Mouse (Mus musculus) right cerebral cortex, adult 18-20 months (tissue): ENCODE results near the gene Dupd1.
A peak's percentile ranks its signal among the peaks of the same experiment; 100 is the strongest.
"Not testable (repeated sequence)": the region's sequence is repeated elsewhere in the genome, so short reads cannot be mapped to it uniquely, and the experiment has no call there.

Experiments used
- DNase-seq: peaks from one replicate; pipeline ENCODE4 v3.0.0; 2022; ENCODE audit warnings: mixed read lengths

Dupd1 gene

DNA sequence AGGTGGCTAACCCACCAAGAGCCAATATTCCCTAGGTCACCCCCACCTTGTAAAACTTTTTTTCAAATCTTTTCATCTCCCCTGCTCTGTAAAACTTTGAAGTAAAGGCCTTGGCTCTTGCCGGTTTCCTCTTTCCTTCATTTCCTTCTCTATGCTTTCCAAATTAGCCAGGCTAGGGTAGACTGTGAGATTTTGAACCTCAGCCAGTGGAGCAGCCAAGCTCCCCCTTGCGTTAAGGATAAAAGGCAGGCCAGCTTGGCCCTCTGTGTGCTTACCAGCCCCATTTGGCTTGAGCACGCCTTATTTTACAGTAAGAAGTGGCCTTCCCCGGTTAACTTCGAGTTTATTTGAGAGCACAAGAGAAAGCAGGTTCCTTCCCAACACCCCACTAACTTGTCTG, 39.9 kb downstream of the Dupd1 start:
- no peak for DNase-seq

- DNase-seq, result no peak
These were observed 41.3 kb downstream of the Dupd1 start for GRCm38 (mm10) chr14:21673100-21673499.

- DNase-seq, result not testable (repeated sequence)
These were observed 43.9 kb downstream of the Dupd1 start for GRCm38 (mm10) chr14:21670422-21671006.

GRCm38 (mm10) chr14:21669633-21670421, 44.5 kb downstream of the Dupd1 start:
- DNase-seq, result no peak

DNA sequence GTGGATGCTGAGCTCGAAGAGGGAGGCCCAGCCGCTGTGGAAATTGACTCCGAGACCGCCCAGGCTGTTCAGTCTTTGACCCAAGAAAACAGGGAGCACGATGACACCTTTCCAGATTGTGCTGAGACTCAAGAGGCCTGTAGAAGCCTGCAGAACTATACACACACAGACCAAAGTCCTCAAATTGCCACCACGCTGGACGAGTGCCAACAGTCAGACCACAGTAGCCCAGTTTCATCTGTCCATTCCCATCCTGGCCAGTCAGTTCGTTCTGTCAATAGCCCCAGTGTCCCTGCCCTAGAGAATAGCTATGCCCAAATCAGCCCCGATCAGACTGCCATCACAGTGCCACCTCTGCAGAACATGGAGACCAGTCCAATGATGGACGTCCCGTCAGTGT, 45.2 kb downstream of the Dupd1 start:
- no peak for DNase-seq

DNA sequence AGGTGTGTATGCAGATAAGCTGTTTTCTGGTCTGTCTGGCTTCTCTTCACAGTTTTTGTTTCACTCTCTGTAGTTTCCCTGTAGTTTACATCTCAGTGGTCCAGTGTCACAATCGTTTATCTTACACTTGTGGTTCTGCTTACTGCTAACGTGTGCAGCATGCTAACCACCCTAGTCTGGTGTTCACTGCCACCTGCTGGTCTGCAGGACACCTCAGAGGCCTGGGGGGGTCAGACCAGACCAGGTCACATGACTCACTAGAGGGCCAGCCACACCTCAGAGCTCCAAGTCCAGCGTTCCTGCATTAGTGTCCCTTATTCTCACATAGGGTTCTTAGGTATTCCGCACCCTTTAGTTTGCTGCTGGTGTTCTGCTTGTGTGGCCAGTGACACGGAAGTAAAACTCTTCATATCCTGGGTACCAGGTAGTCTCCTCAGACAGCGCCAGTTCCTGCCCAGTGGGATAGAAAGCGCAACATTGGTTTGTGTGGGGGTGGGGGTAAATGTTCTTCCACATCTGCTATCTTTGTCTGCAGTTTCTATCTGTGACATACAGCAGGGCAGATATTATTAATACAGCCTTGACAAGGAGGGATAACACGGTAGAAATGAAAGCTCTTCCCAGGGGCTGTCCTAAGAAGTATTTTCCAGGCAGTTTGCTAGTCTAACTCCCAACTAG, 51.8 kb downstream of the Dupd1 start:
- no peak for DNase-seq

DNA sequence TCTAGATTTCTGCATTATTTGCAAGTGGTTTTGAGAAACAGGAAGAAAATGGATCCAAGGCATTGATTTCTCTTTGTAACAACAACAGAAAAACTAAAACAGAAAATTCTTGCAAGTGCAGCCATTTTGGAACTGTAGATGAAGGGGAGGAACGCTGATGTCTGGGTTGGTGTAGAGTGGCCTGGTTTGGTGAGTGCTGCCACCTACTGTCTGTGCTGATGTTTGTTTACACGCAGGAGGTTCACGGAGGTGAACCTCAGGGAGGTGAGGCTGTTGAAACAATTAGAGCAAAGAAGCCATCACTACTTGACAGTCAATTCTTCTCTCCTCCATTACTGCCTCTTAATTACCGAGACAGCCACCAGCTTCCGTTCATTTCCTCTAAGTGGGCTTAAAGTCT, 54.7 kb downstream of the Dupd1 start:
- peak; percentile 63 for DNase-seq

- DNase-seq, result no peak
These were observed 55.2 kb downstream of the Dupd1 start for GRCm38 (mm10) chr14:21659155-21659554.

DNA sequence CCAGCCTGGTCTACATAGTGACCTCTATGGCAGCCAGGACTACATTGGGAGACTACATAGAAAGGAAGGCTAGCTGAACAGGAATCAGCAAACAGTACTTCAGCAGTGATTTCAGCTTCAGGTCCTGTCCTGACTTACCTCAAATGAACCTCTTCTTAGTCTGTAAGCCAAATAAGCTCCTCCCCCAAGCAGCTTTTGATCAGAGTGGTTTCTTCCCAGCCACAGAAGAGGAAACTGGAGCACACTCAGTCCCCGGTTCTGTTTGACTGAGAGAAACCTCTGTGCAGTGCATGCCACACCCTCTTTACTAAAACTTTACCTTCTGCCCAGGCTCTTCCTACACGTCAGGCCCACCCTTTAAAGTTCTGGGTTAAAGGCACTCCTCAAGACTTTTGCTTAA, 60.6 kb downstream of the Dupd1 start:
- no peak for DNase-seq

DNA sequence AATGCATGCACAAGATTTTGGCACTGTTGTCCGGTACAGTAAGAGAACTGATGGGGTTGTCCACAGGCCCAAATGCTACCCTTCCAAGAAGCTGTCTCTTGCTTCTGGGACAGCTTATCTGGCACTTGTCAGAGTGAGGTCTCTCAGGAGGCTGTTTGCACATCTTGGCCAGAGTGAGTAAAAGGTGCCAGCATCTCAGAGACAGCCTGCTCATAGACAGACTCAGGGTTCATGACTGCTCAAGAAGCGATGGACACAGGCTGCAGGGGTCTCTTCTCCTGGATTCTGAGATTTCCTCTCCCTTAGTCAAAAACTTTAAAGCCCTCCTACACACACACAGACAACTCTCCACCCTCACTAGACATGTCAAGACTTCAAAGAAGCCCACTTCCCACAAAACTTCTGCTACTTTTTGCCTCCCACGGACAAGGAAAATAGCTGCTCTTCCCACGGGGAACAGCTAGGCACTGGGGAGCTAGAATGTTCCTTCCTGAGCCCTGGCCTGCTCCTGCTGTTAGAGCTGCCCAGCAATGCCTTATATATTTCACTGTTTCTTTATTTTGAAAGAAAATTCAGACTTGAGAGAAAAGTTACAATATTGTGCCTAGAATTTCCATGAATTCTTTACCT, 73.5 kb downstream of the Dupd1 start:
- DNase-seq, result peak; percentile 72

- peak; percentile 45 for DNase-seq
These were observed 77.8 kb downstream of the Dupd1 start for GRCm38 (mm10) chr14:21636548-21636947.

DNA sequence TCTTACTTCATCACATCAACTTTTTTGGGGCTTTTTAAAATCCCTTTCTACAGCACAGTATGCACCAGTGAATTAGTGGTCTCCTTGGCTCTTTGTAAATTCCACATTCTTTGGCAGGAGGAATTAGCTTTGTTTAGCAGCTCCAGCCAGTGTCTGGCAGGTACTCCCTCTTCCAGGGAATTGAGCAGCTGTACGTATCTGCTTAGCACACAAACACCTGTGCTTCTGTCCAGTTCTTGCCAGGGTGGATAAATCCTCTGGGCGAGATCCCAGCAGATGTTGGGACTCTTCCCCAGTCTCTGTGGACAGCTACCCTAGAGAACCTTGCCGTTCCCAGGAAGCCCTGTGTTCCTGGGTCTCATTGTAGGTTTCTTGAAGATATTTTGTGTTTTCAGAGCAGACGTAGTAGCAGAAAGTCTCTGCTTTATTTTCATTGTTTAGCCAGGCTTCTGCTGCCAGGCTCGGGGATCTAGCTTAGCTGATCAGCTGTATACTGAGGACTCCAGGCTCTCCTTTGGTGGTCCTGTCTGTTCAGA, 82.6 kb downstream of the Dupd1 start:
- DNase-seq, result no peak
